Mouse (Mus musculus) midbrain, embryonic 10.5 days (tissue): Measurements from ENCODE around the gene Pdzrn3. TPM values are rescaled to one million over a fixed set of nuclear protein-coding genes. Genes with fewer than 3 reads are reported as not detected.

Experiments used
- DNase-seq: peaks from one replicate; pipeline ENCODE4 v3.0.0-alpha.2; 2017; ENCODE audit warnings: low spot score
- H3K27ac ChIP-seq: fragments of 300-500 bp; sonication (generic); replicated peaks from 2 replicates; pipeline ENCODE4 v1.5.1; 2016; ENCODE audit warnings: mild to moderate bottlenecking
- H3K27me3 ChIP-seq: fragments of 300-500 bp; sonication (generic); 2 replicates; pipeline ENCODE4 v1.6.1; 2016; ENCODE audit warnings: low read depth, mild to moderate bottlenecking; ENCODE audit not compliant: poor library complexity, severe bottlenecking
- H3K36me3 ChIP-seq: fragments of 300-500 bp; sonication (generic); 2 replicates; pipeline ENCODE4 v1.6.1; 2016; ENCODE audit warnings: mild to moderate bottlenecking, moderate library complexity
- H3K4me1 ChIP-seq: fragments of 300-500 bp; sonication (generic); 2 replicates; pipeline ENCODE4 v1.6.1; 2016
- H3K4me3 ChIP-seq: fragments of 300-500 bp; sonication (generic); 2 replicates; pipeline ENCODE4 v1.5.1; 2016; ENCODE audit warnings: mild to moderate bottlenecking, moderate library complexity
- H3K9me3 ChIP-seq: fragments of 300-500 bp; sonication (generic); replicated peaks from 2 replicates; pipeline ENCODE4 v1.6.1; 2016; ENCODE audit warnings: mild to moderate bottlenecking
- WGBS: fragments of 180-500 bp; shearing (Covaris S2); methylation state at CpG from one replicate; pipeline ENCODE4 v1.1.7; 2016; 5-methylcytosine and 5-hydroxymethylcytosine counted together
- polyA plus RNA-seq: library from polyadenylated mRNA; unstranded; fragments of >200 nt; fragmentation: Nextera tagmentation; extraction: Ambion mirVana; gene quantifications from 2 replicates; pipeline ENCODE4 v1.2.1, GENCODE M21; 2016

The Pdzrn3 gene
- polyA plus RNA-seq, 1 experiment from 2014 or later = 5.4 TPM

GRCm38 (mm10) chr6:101318530-101318929 is 59.2 kb downstream of the Pdzrn3 start:
- 50% methylated on average over 6 of the region's 6 CpGs for WGBS

DNA sequence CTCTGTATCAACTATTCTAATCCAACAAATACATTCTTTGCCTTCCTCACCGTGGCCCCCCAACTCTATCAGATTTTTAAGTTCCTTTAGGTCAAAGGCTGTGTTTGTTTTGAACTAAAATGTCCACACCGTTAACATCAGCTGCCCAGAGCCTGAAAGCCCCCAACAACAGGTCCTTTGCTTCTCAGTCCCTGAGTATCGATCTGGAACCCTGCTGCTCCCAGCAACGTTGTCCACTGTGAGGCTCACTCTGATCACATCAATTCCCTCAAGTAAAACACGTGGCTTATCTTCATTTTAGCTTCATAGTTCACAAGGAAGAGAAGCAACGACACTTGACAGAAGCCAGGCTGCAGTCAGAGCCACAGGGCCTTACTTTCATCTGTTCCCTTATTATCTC is 66.3 kb downstream of the Pdzrn3 start:
- Histone ChIP-seq H3K4me1 (peaks cover 43% of the 10 kb centered on the region), H3K9me3 (no peaks in the 10 kb centered on the region)

More at GRCm38 (mm10) chr6:101318530-101318929, 59.2 kb downstream of the Pdzrn3 start:
- no peak for DNase-seq
- Histone ChIP-seq H3K9me3 (no peaks in the 10 kb centered on the region), H3K27me3 (no peaks in the 10 kb centered on the region), H3K27ac (peak overlapping the region; percentile 65), H3K4me1 (peaks cover 19% of the 10 kb centered on the region), H3K36me3 (no peaks in the 10 kb centered on the region), H3K4me3 (no peak overlapping the region)

GRCm38 (mm10) chr6:101310491-101310890 is 67.2 kb downstream of the Pdzrn3 start:
- no peak for DNase-seq
- 88% methylated on average over 9 of the region's 9 CpGs for WGBS
- Histone ChIP-seq H3K27me3 (no peaks in the 10 kb centered on the region), H3K36me3 (no peaks in the 10 kb centered on the region), H3K4me1 (peaks cover 39% of the 10 kb centered on the region), H3K27ac (no peak overlapping the region), H3K9me3 (no peaks in the 10 kb centered on the region), H3K4me3 (no peak overlapping the region)

More for the DNA sequence above, 66.3 kb downstream of the Pdzrn3 start:
- H3K27me3 ChIP-seq = no peaks in the 10 kb centered on the region
- 52% methylated on average over 6 of the region's 6 CpGs for WGBS
- DNase-seq = no peak
- H3K27ac ChIP-seq = no peak overlapping the region
- no peaks in the 10 kb centered on the region for H3K36me3 ChIP-seq
- H3K4me3 ChIP-seq = no peak overlapping the region

DNA sequence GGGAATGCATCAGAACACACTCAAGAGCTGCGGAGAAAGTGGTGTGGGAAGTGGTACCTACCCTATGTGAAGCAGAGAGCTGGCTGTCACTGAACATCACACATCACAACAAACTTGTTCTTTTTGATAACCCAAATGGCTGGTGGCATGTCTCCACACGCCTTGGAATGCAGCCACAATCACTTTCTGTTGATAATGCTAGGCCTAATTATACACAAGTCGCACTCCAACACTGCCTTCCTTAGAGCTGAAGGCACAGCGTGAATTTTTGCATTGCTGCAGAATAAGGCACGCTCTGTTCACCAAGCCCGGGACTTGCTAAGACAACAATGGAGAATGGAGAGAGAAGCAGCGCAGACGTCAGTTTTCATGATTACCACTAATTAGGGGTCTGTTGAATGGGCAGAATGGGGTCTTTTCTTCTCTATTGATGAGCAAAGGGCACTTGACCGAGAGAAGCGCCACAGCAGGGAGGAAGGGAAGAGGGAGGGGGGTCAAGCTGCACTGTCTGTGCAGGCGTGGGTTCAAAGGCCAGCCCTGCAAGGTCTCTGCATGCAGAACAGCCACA is 69.6 kb downstream of the Pdzrn3 start:
- H3K4me1 ChIP-seq = peaks cover 34% of the 10 kb centered on the region
- WGBS = 31% methylated on average over 11 of the region's 11 CpGs
- H3K27me3 ChIP-seq = no peaks in the 10 kb centered on the region
- no peaks in the 10 kb centered on the region for H3K36me3 ChIP-seq
- H3K9me3 ChIP-seq = no peaks in the 10 kb centered on the region
- no peak overlapping the region for H3K4me3 ChIP-seq
- 0 out of 2 replicates have a peak overlapping the region, but pooled peaks have one; percentile 10 for H3K27ac ChIP-seq
- DNase-seq = no peak

GRCm38 (mm10) chr6:101306834-101307233 is 70.9 kb downstream of the Pdzrn3 start:
- Histone ChIP-seq H3K27me3 (no peaks in the 10 kb centered on the region), H3K27ac (0 out of 2 replicates have a peak overlapping the region, but pooled peaks have one; percentile 13), H3K9me3 (no peaks in the 10 kb centered on the region), H3K36me3 (no peaks in the 10 kb centered on the region), H3K4me3 (no peak overlapping the region), H3K4me1 (peaks cover 34% of the 10 kb centered on the region)
- 77% methylated on average over 7 of the region's 7 CpGs for WGBS
- no peak for DNase-seq

DNA sequence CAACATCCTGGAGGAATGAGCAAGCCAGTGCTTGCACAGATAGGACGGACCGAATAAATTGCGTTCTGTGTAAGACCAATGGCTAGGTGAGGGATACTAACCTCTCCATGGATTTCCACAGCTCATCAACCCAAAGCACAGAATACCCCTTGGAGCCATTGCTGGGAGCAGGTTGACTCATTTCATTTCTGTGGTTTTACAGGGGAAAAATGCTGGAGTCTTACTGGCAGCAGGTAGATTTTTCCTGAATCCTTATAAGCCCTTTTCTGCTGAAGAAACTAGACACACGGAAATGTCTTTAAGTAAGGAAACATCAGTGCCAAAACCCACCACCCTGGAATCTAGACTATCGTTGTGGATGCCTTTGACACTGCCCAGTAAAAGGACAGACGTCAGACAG is 72.2 kb downstream of the Pdzrn3 start:
- no peak overlapping the region for H3K4me3 ChIP-seq
- WGBS = 91% methylated on average over 6 of the region's 6 CpGs
- no peaks in the 10 kb centered on the region for H3K9me3 ChIP-seq
- H3K36me3 ChIP-seq = no peaks in the 10 kb centered on the region
- no peaks in the 10 kb centered on the region for H3K27me3 ChIP-seq
- H3K4me1 ChIP-seq = peaks cover 27% of the 10 kb centered on the region
- H3K27ac ChIP-seq = no peak overlapping the region
- no peak for DNase-seq

DNA sequence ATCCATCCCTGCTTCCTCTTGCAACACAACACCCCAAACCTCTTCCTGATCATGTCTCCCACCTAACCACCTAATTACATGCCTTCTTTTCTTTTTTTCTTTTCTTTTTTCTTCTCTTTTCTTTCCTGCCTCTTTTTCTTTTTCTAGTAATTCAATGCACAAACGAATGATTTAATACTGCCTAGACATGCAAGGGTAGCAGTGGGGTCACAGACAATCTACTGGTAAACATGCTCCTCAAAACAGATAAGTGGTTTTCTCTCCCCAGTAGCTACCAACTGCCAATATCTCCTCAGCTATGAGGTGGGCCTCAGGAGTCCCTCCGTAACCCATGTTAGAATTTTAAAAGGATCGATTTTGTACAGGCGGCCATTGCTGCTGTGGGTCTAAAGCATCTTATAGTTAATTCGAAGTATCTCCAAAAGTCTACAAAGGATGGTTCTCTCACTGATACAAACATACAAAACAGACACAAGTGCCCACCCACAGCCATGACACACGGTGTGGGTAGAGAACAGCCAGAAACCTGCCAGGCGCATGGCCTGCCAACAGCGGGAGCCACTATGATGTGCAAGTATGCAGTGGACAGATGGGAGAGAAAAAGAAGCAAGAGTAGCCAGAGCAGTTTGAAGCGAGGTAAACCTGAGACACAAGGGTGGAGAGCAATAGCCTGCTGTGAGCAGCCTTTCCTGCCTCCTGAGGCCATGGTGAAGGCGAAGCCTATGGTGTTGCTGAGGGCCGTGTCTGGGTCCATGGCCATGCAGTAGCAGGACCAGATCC is 73.5 kb downstream of the Pdzrn3 start:
- no peak for DNase-seq
- Histone ChIP-seq H3K27me3 (no peaks in the 10 kb centered on the region), H3K9me3 (no peaks in the 10 kb centered on the region), H3K27ac (no peak overlapping the region), H3K36me3 (no peaks in the 10 kb centered on the region), H3K4me1 (peaks cover 27% of the 10 kb centered on the region), H3K4me3 (no peak overlapping the region)
- 90% methylated on average over 11 of the region's 11 CpGs for whole genome bisulfite sequencing

DNA sequence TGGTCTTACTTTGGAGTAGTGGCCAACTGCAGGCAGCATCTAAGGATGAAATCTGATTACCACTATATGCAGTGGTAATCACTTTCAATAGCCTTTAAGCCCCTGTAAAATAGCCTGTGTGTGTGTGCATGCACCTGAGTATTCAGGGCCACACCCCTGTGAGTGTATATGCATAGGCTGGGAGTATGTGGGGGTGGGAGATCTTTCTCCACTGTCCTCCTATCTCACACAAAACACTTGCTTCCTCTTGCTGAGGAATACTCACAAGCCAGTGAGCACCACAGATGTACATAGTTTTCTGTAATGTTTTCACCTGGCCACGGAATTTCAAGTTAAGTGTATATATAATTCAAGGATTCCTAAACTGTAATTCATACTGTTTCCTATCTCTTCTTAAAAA is 74.2 kb downstream of the Pdzrn3 start:
- Histone ChIP-seq H3K27me3 (no peaks in the 10 kb centered on the region), H3K36me3 (no peaks in the 10 kb centered on the region), H3K9me3 (no peaks in the 10 kb centered on the region), H3K27ac (no peak overlapping the region), H3K4me1 (peaks cover 21% of the 10 kb centered on the region), H3K4me3 (no peak overlapping the region)
- DNase-seq = no peak
- 95% methylated on average over 1 of the region's 1 CpGs for whole genome bisulfite sequencing

- Histone ChIP-seq H3K4me1 (no peaks in the 10 kb centered on the region), H3K9me3 (no peaks in the 10 kb centered on the region), H3K27me3 (no peaks in the 10 kb centered on the region), H3K27ac (no peak overlapping the region), H3K4me3 (no peak overlapping the region), H3K36me3 (no peaks in the 10 kb centered on the region)
- no peak for DNase-seq
- 93% methylated on average over 8 of the region's 8 CpGs for WGBS
Measured at GRCm38 (mm10) chr6:101301154-101301553, 76.5 kb downstream of the Pdzrn3 start.

GRCm38 (mm10) chr6:101299434-101299833 is 78.3 kb downstream of the Pdzrn3 start:
- no peak overlapping the region for H3K27ac ChIP-seq
- H3K36me3 ChIP-seq = no peaks in the 10 kb centered on the region
- H3K4me3 ChIP-seq = no peak overlapping the region
- H3K9me3 ChIP-seq = no peaks in the 10 kb centered on the region
- H3K27me3 ChIP-seq = no peaks in the 10 kb centered on the region
- 97% methylated on average over 2 of the region's 2 CpGs for WGBS
- no peaks in the 10 kb centered on the region for H3K4me1 ChIP-seq
- DNase-seq = no peak

DNA sequence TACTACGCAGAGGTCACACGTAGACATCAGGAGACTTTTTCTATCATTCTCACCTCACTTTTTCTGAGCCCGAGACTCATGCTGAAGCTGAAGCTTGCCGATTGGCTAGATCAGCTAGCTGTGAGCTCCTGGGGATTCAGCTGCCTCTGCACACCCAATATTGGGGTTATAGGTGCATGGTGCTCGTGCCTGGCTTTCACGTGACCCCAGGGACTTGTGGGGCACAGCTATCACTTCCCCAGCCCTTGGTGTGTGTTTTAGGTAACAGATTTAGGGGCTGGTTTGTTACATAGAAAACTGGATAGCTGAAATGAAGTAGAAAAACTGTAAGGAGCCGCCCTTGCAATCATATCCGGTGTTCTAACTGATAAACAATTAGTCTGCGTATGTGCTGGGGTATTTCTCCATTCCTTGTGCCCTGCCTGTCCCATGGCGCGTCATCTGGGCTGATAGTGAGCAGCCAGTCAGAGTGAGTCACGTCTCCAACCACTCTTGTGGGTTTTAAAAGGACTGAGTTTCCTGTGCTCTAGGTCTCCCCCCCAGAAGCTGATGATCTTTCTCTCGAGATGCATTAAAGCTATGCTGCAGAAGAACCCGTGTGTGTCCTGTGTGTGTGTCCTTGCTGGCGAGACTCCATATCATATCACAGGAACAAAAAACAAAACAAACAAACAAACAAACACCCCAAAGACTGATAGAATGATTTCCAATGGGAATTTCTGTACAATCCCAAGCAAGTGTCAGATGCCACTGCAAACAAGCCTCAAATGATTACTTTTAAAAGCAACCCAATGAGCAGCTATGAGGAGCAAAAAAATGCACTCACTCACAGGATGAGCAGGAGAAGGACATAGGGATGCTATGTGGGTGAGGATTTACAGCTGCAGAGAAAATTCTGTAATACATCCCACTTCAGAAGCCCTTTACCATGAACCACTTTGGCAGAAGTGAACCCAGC is 79.9 kb downstream of the Pdzrn3 start:
- no peak overlapping the region for H3K27ac ChIP-seq
- H3K4me1 ChIP-seq = 0 out of 2 replicates have a peak, but pooled peaks cover 5% of the 10 kb centered on the region
- no peak overlapping the region for H3K4me3 ChIP-seq
- WGBS = 92% methylated on average over 15 of the region's 15 CpGs
- H3K9me3 ChIP-seq = no peaks in the 10 kb centered on the region
- DNase-seq = no peak
- H3K36me3 ChIP-seq = no peaks in the 10 kb centered on the region
- no peaks in the 10 kb centered on the region for H3K27me3 ChIP-seq

GRCm38 (mm10) chr6:101296997-101297396 is 80.7 kb downstream of the Pdzrn3 start:
- Histone ChIP-seq H3K36me3 (no peaks in the 10 kb centered on the region), H3K4me1 (0 out of 2 replicates have a peak, but pooled peaks cover 5% of the 10 kb centered on the region), H3K27ac (no peak overlapping the region), H3K4me3 (no peak overlapping the region), H3K9me3 (no peaks in the 10 kb centered on the region), H3K27me3 (no peaks in the 10 kb centered on the region)
- DNase-seq = no peak
- 85% methylated on average over 8 of the region's 8 CpGs for whole genome bisulfite sequencing
